Mouse (Mus musculus): ENCODE results near the gene Mindy4b-ps. TPM values are rescaled to one million over a fixed set of nuclear protein-coding genes. Genes with fewer than 3 reads are reported as not detected.

Mindy4b-ps gene
- not detected for polyA plus RNA-seq (2014; fragmentation: Illumina TruSeq; extraction: RNeasy Lipid Tissue Mini Kit (QIAGEN cat#74804); ENCODE audit: low read depth, low replicate concordance)

GRCm38 (mm10) chr3:58822211-58822610 is at the start of gene Mindy4b-ps:
TSS of gene Mindy4b-ps (minus strand) at chr3:58822311.

Other genes starting within 250 kb of the Mindy4b-ps start
- gene Selenot, start 245.7 kb downstream of the Mindy4b-ps start, polyA plus RNA-seq (2014; fragmentation: Illumina TruSeq; extraction: RNeasy Lipid Tissue Mini Kit (QIAGEN cat#74804); ENCODE audit: low read depth, low replicate concordance) = 321 TPM
- gene Erich6, start 185.1 kb downstream of the Mindy4b-ps start, polyA plus RNA-seq (2014; fragmentation: Illumina TruSeq; extraction: RNeasy Lipid Tissue Mini Kit (QIAGEN cat#74804); ENCODE audit: low read depth, low replicate concordance) = not detected
- gene Siah2, start 129.9 kb downstream of the Mindy4b-ps start, polyA plus RNA-seq (2014; fragmentation: Illumina TruSeq; extraction: RNeasy Lipid Tissue Mini Kit (QIAGEN cat#74804); ENCODE audit: low read depth, low replicate concordance) = 10.4 TPM
- not detected for gene Clrn1, start 63.0 kb upstream of the Mindy4b-ps start, polyA plus RNA-seq (2014; fragmentation: Illumina TruSeq; extraction: RNeasy Lipid Tissue Mini Kit (QIAGEN cat#74804); ENCODE audit: low read depth, low replicate concordance)
- 1.3 TPM for gene Med12l, start 183.5 kb upstream of the Mindy4b-ps start, polyA plus RNA-seq (2014; fragmentation: Illumina TruSeq; extraction: RNeasy Lipid Tissue Mini Kit (QIAGEN cat#74804); ENCODE audit: low read depth, low replicate concordance)

All from liver, adult 10 weeks (tissue).